Mouse (Mus musculus) bone marrow macrophage, adult 2 months (primary cell): ENCODE results near the gene Gm10134. TPM values are rescaled to one million over a fixed set of nuclear protein-coding genes. Genes with fewer than 3 reads are reported as not detected.

ENCODE experiments used
- H3K27ac ChIP-seq: 2 replicates; pipeline ENCODE4 v1.5.1; 2012; ENCODE audit warnings: low read depth, low read length; ENCODE audit not compliant: insufficient read depth
- H3K4me1 ChIP-seq: 2 replicates; pipeline ENCODE4 v1.6.1; 2012; ENCODE audit warnings: low read length; ENCODE audit not compliant: control insufficient read depth, insufficient read depth
- H3K4me3 ChIP-seq: 2 replicates; pipeline ENCODE4 v1.5.1; 2012; ENCODE audit warnings: mild to moderate bottlenecking, low read length, moderate library complexity; ENCODE audit not compliant: insufficient read depth
- CTCF ChIP-seq: IDR thresholded peaks from 2 replicates; pipeline ENCODE4 v1.5.1; 2012; ENCODE audit warnings: low read depth, mild to moderate bottlenecking, low read length, moderate library complexity
- POLR2A ChIP-seq: IDR thresholded peaks from 2 replicates; pipeline ENCODE4 v1.6.1; 2012; ENCODE audit warnings: mild to moderate bottlenecking, low read depth, low read length, borderline replicate concordance
- polyA plus RNA-seq: library from polyadenylated mRNA; stranded (reverse); fragments of >200 nt; gene quantifications from 2 replicates; pipeline ENCODE4 v1.2.4, GENCODE M21; 2012; ENCODE audit not compliant: missing spikeins, insufficient read depth, insufficient read length

Gm10134 gene
- polyA plus RNA-seq, 1 experiment = 5.1 TPM

- Histone ChIP-seq H3K4me3 (no peak overlapping the region), H3K27ac (no peak overlapping the region), H3K4me1 (peaks cover 56% of the 10 kb centered on the region)
- TF ChIP-seq POLR2A = no peak
- no peak for TF ChIP-seq CTCF
Observed at GRCm38 (mm10) chr2:28521571-28522151, 15.8 kb downstream of the Gm10134 start.

GRCm38 (mm10) chr2:28522166-28522565 lies 16.3 kb downstream of the Gm10134 start:
- H3K4me3 ChIP-seq = no peak overlapping the region
- no peak overlapping the region for H3K27ac ChIP-seq
- H3K4me1 ChIP-seq = peaks cover 60% of the 10 kb centered on the region
- TF ChIP-seq POLR2A (no peak), CTCF (no peak)

GRCm38 (mm10) chr2:28523643-28524117 lies 17.8 kb downstream of the Gm10134 start:
- Histone ChIP-seq H3K4me1 (peaks cover 54% of the 10 kb centered on the region), H3K4me3 (no peak overlapping the region), H3K27ac (peak overlapping the region; percentile 94)
- TF ChIP-seq CTCF (no peak), POLR2A (no peak)

GRCm38 (mm10) chr2:28524406-28524805 lies 18.5 kb downstream of the Gm10134 start:
- H3K27ac ChIP-seq = peak overlapping the region; percentile 94
- no peak for TF ChIP-seq CTCF
- no peak for TF ChIP-seq POLR2A
- H3K4me3 ChIP-seq = no peak overlapping the region
- H3K4me1 ChIP-seq = peaks cover 54% of the 10 kb centered on the region

GRCm38 (mm10) chr2:28525219-28525942 lies 19.5 kb downstream of the Gm10134 start:
- no peak for TF ChIP-seq POLR2A
- no peak for TF ChIP-seq CTCF
- H3K4me1 ChIP-seq = peaks cover 55% of the 10 kb centered on the region
- H3K4me3 ChIP-seq = peak overlapping the region; percentile 36
- H3K27ac ChIP-seq = peak overlapping the region; percentile 94

GRCm38 (mm10) chr2:28525943-28526876 lies 20.3 kb downstream of the Gm10134 start:
- Histone ChIP-seq H3K4me3 (peak overlapping the region; percentile 7; the same call in 1 of the 2 replicates), H3K4me1 (peaks cover 52% of the 10 kb centered on the region), H3K27ac (peak overlapping the region; percentile 94)
- TF ChIP-seq CTCF (peak; percentile 37; the same call in 1 of the 2 replicates), POLR2A (no peak)

- H3K4me1 ChIP-seq = peaks cover 48% of the 10 kb centered on the region
Observed at GRCm38 (mm10) chr2:28527436-28528353, 21.8 kb downstream of the Gm10134 start.

GRCm38 (mm10) chr2:28528354-28528730 lies 22.4 kb downstream of the Gm10134 start:
- Histone ChIP-seq H3K4me3 (no peak overlapping the region), H3K27ac (no peak overlapping the region), H3K4me1 (peaks cover 48% of the 10 kb centered on the region)
- no peak for TF ChIP-seq POLR2A
- TF ChIP-seq CTCF = no peak

More at GRCm38 (mm10) chr2:28527436-28528353, 21.8 kb downstream of the Gm10134 start:
- Histone ChIP-seq H3K27ac (no peak overlapping the region), H3K4me3 (no peak overlapping the region)
- TF ChIP-seq POLR2A (no peak), CTCF (no peak)

- Histone ChIP-seq H3K4me1 (peaks cover 37% of the 10 kb centered on the region), H3K27ac (no peak overlapping the region), H3K4me3 (no peak overlapping the region)
- no peak for TF ChIP-seq POLR2A
- no peak for TF ChIP-seq CTCF
Observed at GRCm38 (mm10) chr2:28529856-28530255, 24.0 kb downstream of the Gm10134 start.
